Mouse (Mus musculus): ENCODE results near the gene Arhgef25. TPM values are rescaled to one million over a fixed set of nuclear protein-coding genes. Genes with fewer than 3 reads are reported as not detected.

The Arhgef25 gene
- polyA plus RNA-seq, 1 experiment from 2014 or later, result 19.6 TPM

DNA sequence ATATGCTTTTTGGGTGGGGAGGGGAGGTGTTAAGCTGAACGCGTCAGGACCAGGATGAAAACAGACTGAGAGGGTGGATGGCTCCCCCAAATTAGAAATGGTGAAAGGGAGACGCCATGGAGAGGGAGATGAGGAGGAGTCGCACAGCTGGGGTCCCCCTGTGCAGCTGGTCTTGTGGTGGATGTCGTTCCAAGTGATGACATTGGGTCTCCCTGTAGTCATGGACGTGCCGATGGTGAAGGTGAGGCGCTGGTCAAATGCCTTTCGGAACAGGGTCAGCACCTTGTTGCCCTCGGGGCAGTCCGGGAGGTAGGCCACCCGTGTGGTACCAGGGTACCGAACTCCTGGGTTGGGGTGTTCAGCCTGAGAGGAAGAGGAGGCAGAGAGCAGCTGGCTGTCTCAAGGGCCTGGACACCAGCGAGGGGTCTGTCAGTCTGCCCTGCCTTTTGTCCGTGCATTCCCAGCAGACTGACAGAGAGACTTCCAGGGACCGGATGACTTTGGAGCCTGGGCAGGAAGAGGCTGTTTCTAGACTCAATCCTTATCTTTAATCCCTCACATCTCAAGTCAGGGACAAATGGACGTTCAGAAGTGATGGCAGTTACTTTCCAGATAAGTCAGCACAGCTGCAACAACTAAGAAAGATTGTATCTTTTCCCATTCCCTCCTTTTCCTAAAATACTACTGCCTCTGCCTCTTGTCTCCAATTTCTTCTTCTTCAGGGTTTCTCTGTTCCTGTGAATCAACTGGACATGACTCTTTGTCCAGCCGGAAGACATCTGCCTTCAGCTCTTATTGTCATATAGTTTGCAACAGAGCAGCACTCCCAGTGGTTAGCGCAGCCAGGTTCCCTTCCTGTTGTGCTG, 1.5 kb upstream of the Arhgef25 start:
- peaks cover 29% of the 10 kb centered on the region for H3K4me1 ChIP-seq (ENCODE audit: control insufficient read depth, insufficient read depth, low read length)
- no peaks in the 10 kb centered on the region for H3K27me3 ChIP-seq (ENCODE audit: control insufficient read depth, insufficient read depth, low read depth, low read length)
- no peak overlapping the region for H3K9ac ChIP-seq (ENCODE audit: low read depth, low read length)
- peaks cover 14% of the 10 kb centered on the region for H3K36me3 ChIP-seq (ENCODE audit: control insufficient read depth, insufficient read depth, low read length)
- no peak overlapping the region for H3K4me3 ChIP-seq (ENCODE audit: low read depth, low read length)
- 74% methylated on average over 19 of the region's 19 CpGs for WGBS
- no peak overlapping the region for H3K27ac ChIP-seq (ENCODE audit: low read length)
- no peak for ATAC-seq
- H3K4me2 ChIP-seq (ENCODE audit: low read length), result no peak overlapping the region
- no peaks in the 10 kb centered on the region for H3K9me3 ChIP-seq (replicated peaks; ENCODE audit: control insufficient read depth, low read length, poor library complexity, severe bottlenecking)

DNA sequence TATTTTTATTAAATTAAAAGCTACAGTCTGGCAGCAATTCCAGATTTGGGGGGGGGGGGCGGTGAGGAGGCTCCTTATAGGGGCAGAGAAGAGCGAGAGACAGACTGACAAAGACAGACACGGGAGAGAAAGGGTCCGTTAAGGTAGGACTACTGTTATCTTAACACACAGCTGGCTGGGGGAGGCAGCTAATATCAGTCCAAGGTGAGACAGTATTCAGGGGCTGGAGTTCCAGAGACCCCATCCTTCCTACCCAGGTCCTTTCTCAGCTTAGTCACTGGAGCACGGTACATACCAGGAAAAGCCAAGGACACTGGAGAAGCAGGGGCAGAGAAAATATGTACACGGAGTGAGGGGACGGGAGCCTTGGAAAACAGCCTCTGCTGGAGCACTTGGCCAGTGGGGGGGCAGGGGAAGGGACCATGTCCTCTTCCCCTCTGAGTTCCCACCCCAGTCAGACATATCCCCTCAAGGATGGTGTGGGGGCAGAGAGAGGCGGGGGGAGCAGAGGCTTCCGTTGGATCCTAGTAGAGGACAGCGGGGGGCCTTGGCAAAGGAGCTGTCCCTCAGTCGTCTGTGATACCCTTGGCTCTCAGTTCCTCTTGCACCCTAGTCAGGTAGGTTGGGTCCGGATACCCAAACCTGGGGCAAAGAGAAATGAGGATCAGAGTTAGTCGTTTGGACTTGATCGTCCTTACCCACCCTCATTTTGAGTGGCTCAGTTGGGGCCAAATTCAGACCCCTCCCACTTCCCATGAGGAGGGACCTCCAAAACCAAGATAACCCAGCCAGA, 711 bp upstream of the Arhgef25 start:
- H3K27ac ChIP-seq (ENCODE audit: low read length), result no peak overlapping the region
- ATAC-seq, result no peak
- peaks cover 14% of the 10 kb centered on the region for H3K36me3 ChIP-seq (ENCODE audit: control insufficient read depth, insufficient read depth, low read length)
- H3K9me3 ChIP-seq (replicated peaks; ENCODE audit: control insufficient read depth, low read length, poor library complexity, severe bottlenecking), result no peaks in the 10 kb centered on the region
- H3K4me1 ChIP-seq (ENCODE audit: control insufficient read depth, insufficient read depth, low read length), result peaks cover 26% of the 10 kb centered on the region
- H3K4me2 ChIP-seq (ENCODE audit: low read length), result no peak overlapping the region
- no peak overlapping the region for H3K9ac ChIP-seq (ENCODE audit: low read depth, low read length)
- no peak overlapping the region for H3K4me3 ChIP-seq (ENCODE audit: low read depth, low read length)
- 36% methylated on average over 14 of the region's 14 CpGs for WGBS
- no peaks in the 10 kb centered on the region for H3K27me3 ChIP-seq (ENCODE audit: control insufficient read depth, insufficient read depth, low read depth, low read length)

- Histone ChIP-seq H3K27me3 (ENCODE audit: control insufficient read depth, insufficient read depth, low read depth, low read length) (no peaks in the 10 kb centered on the region), H3K9ac (ENCODE audit: low read depth, low read length) (peak overlapping the region; percentile 86), H3K4me1 (ENCODE audit: control insufficient read depth, insufficient read depth, low read length) (peaks cover 18% of the 10 kb centered on the region), H3K27ac (ENCODE audit: low read length) (peak overlapping the region; percentile 58; the same call in 1 of the 2 replicates), H3K4me3 (ENCODE audit: low read depth, low read length) (peak overlapping the region; percentile 67), H3K4me2 (ENCODE audit: low read length) (peak overlapping the region; percentile 93), H3K36me3 (ENCODE audit: control insufficient read depth, insufficient read depth, low read length) (peaks cover 14% of the 10 kb centered on the region), H3K9me3 (replicated peaks; ENCODE audit: control insufficient read depth, low read length, poor library complexity, severe bottlenecking) (no peaks in the 10 kb centered on the region)
- under 1% methylated on average over 26 of the region's 26 CpGs for WGBS
- ATAC-seq, result peak; percentile 8; the same call in 1 of the 2 replicates
Observed at GRCm38 (mm10) chr10:127189116-127189650, 700 bp downstream of the Arhgef25 start.

- H3K36me3 ChIP-seq (ENCODE audit: control insufficient read depth, insufficient read depth, low read length), result peaks cover 14% of the 10 kb centered on the region
- H3K4me3 ChIP-seq (ENCODE audit: low read depth, low read length), result peak overlapping the region; percentile 67
- H3K4me2 ChIP-seq (ENCODE audit: low read length), result peak overlapping the region; percentile 93
- peak overlapping the region; percentile 86 for H3K9ac ChIP-seq (ENCODE audit: low read depth, low read length)
- peak overlapping the region; percentile 58 for H3K27ac ChIP-seq (ENCODE audit: low read length)
- H3K4me1 ChIP-seq (ENCODE audit: control insufficient read depth, insufficient read depth, low read length), result peaks cover 18% of the 10 kb centered on the region
- H3K9me3 ChIP-seq (replicated peaks; ENCODE audit: control insufficient read depth, low read length, poor library complexity, severe bottlenecking), result no peaks in the 10 kb centered on the region
- 0% methylated on average over 41 of the region's 46 CpGs for WGBS
- H3K27me3 ChIP-seq (ENCODE audit: control insufficient read depth, insufficient read depth, low read depth, low read length), result no peaks in the 10 kb centered on the region
- peak; percentile 73 for ATAC-seq
Observed at GRCm38 (mm10) chr10:127188465-127189115, 1.3 kb downstream of the Arhgef25 start.

DNA sequence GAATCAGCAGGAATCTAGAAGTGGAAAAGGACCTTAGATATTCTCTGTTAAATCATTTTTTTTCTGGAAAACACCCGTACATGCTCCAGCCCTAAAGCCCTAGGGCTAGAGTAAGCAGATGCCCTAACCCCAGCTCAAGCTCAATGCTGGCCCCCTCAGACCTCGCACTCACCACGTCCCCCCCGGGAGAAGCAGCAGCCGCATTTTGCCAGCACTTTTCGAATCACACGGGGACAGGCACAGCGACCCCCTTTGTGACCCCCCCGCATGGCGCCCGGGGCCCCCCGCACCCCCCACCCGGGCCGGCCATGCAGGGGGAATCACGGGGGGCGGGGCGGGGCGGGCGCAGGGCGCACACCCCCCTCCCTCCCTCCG, 1.8 kb downstream of the Arhgef25 start:
- peak overlapping the region; percentile 93 for H3K4me2 ChIP-seq (ENCODE audit: low read length)
- no peak for ATAC-seq
- peaks cover 22% of the 10 kb centered on the region for H3K4me1 ChIP-seq (ENCODE audit: control insufficient read depth, insufficient read depth, low read length)
- H3K27me3 ChIP-seq (ENCODE audit: control insufficient read depth, insufficient read depth, low read depth, low read length), result no peaks in the 10 kb centered on the region
- peak overlapping the region; percentile 86 for H3K9ac ChIP-seq (ENCODE audit: low read depth, low read length)
- H3K9me3 ChIP-seq (replicated peaks; ENCODE audit: control insufficient read depth, low read length, poor library complexity, severe bottlenecking), result no peaks in the 10 kb centered on the region
- H3K27ac ChIP-seq (ENCODE audit: low read length), result peak overlapping the region; percentile 39; the same call in 1 of the 2 replicates
- 0% methylated on average over 15 of the region's 21 CpGs for WGBS
- peak overlapping the region; percentile 67 for H3K4me3 ChIP-seq (ENCODE audit: low read depth, low read length)
- H3K36me3 ChIP-seq (ENCODE audit: control insufficient read depth, insufficient read depth, low read length), result peaks cover 14% of the 10 kb centered on the region

GRCm38 (mm10) chr10:127187371-127188078, 2.4 kb downstream of the Arhgef25 start:
- H3K4me1 ChIP-seq (ENCODE audit: control insufficient read depth, insufficient read depth, low read length), result peaks cover 22% of the 10 kb centered on the region
- no peak for ATAC-seq
- 35% methylated on average over 10 of the region's 10 CpGs for WGBS

GRCm38 (mm10) chr10:127186451-127186850, 3.4 kb downstream of the Arhgef25 start:
- peaks cover 22% of the 10 kb centered on the region for H3K4me1 ChIP-seq (ENCODE audit: control insufficient read depth, insufficient read depth, low read length)
- no peak overlapping the region for H3K27ac ChIP-seq (ENCODE audit: low read length)
- 86% methylated on average over 1 of the region's 1 CpGs for WGBS
- H3K27me3 ChIP-seq (ENCODE audit: control insufficient read depth, insufficient read depth, low read depth, low read length), result no peaks in the 10 kb centered on the region
- no peak overlapping the region for H3K4me2 ChIP-seq (ENCODE audit: low read length)
- H3K9me3 ChIP-seq (replicated peaks; ENCODE audit: control insufficient read depth, low read length, poor library complexity, severe bottlenecking), result no peaks in the 10 kb centered on the region
- no peak for ATAC-seq
- no peak overlapping the region for H3K9ac ChIP-seq (ENCODE audit: low read depth, low read length)
- H3K36me3 ChIP-seq (ENCODE audit: control insufficient read depth, insufficient read depth, low read length), result peaks cover 6% of the 10 kb centered on the region
- no peak overlapping the region for H3K4me3 ChIP-seq (ENCODE audit: low read depth, low read length)

More at GRCm38 (mm10) chr10:127187371-127188078, 2.4 kb downstream of the Arhgef25 start:
- Histone ChIP-seq H3K27ac (ENCODE audit: low read length) (no peak overlapping the region), H3K9ac (ENCODE audit: low read depth, low read length) (peak overlapping the region; percentile 86), H3K4me3 (ENCODE audit: low read depth, low read length) (peak overlapping the region; percentile 67), H3K36me3 (ENCODE audit: control insufficient read depth, insufficient read depth, low read length) (peaks cover 10% of the 10 kb centered on the region), H3K4me2 (ENCODE audit: low read length) (peak overlapping the region; percentile 93), H3K27me3 (ENCODE audit: control insufficient read depth, insufficient read depth, low read depth, low read length) (no peaks in the 10 kb centered on the region), H3K9me3 (replicated peaks; ENCODE audit: control insufficient read depth, low read length, poor library complexity, severe bottlenecking) (no peaks in the 10 kb centered on the region)

- ATAC-seq, result no peak
- WGBS, result 87% methylated on average over 15 of the region's 15 CpGs
- H3K27ac ChIP-seq (ENCODE audit: low read length), result no peak overlapping the region
Observed at GRCm38 (mm10) chr10:127185506-127185905, 4.4 kb downstream of the Arhgef25 start.

More at GRCm38 (mm10) chr10:127185506-127185905, 4.4 kb downstream of the Arhgef25 start:
- Histone ChIP-seq H3K27me3 (ENCODE audit: control insufficient read depth, insufficient read depth, low read depth, low read length) (no peaks in the 10 kb centered on the region; the same call in 1 of the 2 replicates), H3K36me3 (ENCODE audit: control insufficient read depth, insufficient read depth, low read length) (no peaks in the 10 kb centered on the region), H3K4me3 (ENCODE audit: low read depth, low read length) (no peak overlapping the region), H3K4me2 (ENCODE audit: low read length) (no peak overlapping the region), H3K9ac (ENCODE audit: low read depth, low read length) (no peak overlapping the region), H3K4me1 (ENCODE audit: control insufficient read depth, insufficient read depth, low read length) (peaks cover 22% of the 10 kb centered on the region), H3K9me3 (replicated peaks; ENCODE audit: control insufficient read depth, low read length, poor library complexity, severe bottlenecking) (no peaks in the 10 kb centered on the region)
